Comparison of ENCODE assay signal across 14 mouse cellular contexts in the genomic region with DNA sequence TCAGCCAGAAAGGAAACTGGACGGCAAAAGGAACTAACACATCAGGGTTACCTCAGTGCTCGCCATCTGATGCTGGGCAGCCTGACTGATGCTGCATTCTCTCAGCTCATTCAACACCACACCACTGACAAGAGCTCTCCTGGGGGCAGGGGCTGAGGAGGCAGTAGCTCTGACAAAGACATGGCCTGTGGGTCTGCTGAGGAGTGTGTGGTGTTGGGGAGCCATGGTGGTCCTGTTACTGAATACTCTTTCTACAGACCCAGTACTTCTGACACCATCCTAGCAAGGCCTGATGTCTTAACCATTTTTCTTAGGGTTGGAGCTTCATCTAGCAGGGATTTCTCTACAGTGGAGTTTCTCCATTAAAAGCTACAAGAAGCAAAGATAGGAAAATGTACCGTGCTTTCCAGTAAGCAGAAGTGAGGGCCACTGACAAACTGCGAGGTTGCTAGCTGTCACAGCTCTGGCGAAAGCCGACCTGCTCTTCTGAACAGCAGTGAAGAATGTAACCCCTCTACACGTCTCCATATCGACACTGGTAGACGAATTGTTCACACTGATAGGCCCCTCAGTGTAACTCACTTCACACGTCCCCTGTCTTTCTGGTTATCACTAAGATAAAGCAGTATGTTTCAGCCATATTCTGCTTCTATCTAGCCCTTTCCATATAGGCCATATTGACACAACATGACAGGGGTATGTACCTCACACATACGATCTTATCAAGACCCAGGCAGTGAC.
DNase-seq lines count a peak whose midpoint lies in the region; ATAC-seq and TF ChIP-seq lines count a peak whose summit lies in the region.
"Had no signal": no experiment of that assay in that cellular context is flagged by ENCODE, and none has a peak within 500 bp of the region (broad histone marks: within the 10 kb centered on the region; RNA-seq: fewer than 3 reads in every experiment).

No protein-coding gene starts in this region.

- no peak overlapping the region for H3K4me3 ChIP-seq in forebrain, embryonic 10.5 days
- H3K4me3 ChIP-seq in forebrain, embryonic 14.5 days (ENCODE audit: low read depth, low read length): no peak overlapping the region
- no peak overlapping the region for H3K4me3 ChIP-seq in heart, postnatal 0 days (ENCODE audit: low read depth, low read length)
- no peak overlapping the region for H3K4me3 ChIP-seq in midbrain, embryonic 10.5 days
- no peak overlapping the region for H3K4me3 ChIP-seq in midbrain, embryonic 16.5 days (ENCODE audit: low read depth, low read length)
- H3K4me3 ChIP-seq in liver, embryonic 14.5 days (ENCODE audit: insufficient read depth in 1 of 2, low read depth in 2 of 2, low read length in 2 of 2): no peak overlapping the region
- H3K4me3 ChIP-seq: embryonic facial prominence, embryonic 13.5 days had no signal

- WGBS in forebrain, embryonic 10.5 days: 73% methylated on average over 11 of the region's 11 CpGs
- WGBS in forebrain, embryonic 14.5 days: 83% methylated on average over 11 of the region's 11 CpGs
- WGBS in heart, postnatal 0 days: 25% methylated on average over 11 of the region's 11 CpGs
- WGBS in midbrain, embryonic 10.5 days: 77% methylated on average over 11 of the region's 11 CpGs
- WGBS in midbrain, embryonic 16.5 days: 81% methylated on average over 11 of the region's 11 CpGs
- 47% methylated on average over 11 of the region's 11 CpGs for WGBS in liver, embryonic 14.5 days (ENCODE audit: insufficient replicate concordance)

- no peak overlapping the region for H3K4me2 ChIP-seq in forebrain, embryonic 14.5 days (ENCODE audit: low read length)
- H3K4me2 ChIP-seq in heart, postnatal 0 days (ENCODE audit: low read depth, low read length): peak overlapping the region; percentile 13; the same call in 1 of the 2 replicates
- no peak overlapping the region for H3K4me2 ChIP-seq in midbrain, embryonic 16.5 days (ENCODE audit: low read length)
- no peak overlapping the region for H3K4me2 ChIP-seq in liver, embryonic 14.5 days (ENCODE audit: low read depth)
- H3K4me2 ChIP-seq: embryonic facial prominence, embryonic 13.5 days had no signal

- TF ChIP-seq CTCF in heart, postnatal 0 days (IDR thresholded peaks at IDR 0.05; ENCODE audit: low read depth): no peak
- TF ChIP-seq CTCF in liver, embryonic 14.5 days (IDR thresholded peaks at IDR 0.05; ENCODE audit: low read depth): no peak

- no peaks in the 10 kb centered on the region for H3K27me3 ChIP-seq in forebrain, embryonic 10.5 days (ENCODE audit: poor library complexity, severe bottlenecking)
- no peaks in the 10 kb centered on the region for H3K27me3 ChIP-seq in forebrain, embryonic 14.5 days (replicated peaks; ENCODE audit: control insufficient read depth, insufficient read depth, low read length)
- H3K27me3 ChIP-seq in heart, postnatal 0 days (ENCODE audit: control insufficient read depth, insufficient read depth, low read length): no peaks in the 10 kb centered on the region
- no peaks in the 10 kb centered on the region for H3K27me3 ChIP-seq in midbrain, embryonic 10.5 days (ENCODE audit: low read depth, poor library complexity, severe bottlenecking)
- H3K27me3 ChIP-seq in midbrain, embryonic 16.5 days (ENCODE audit: control insufficient read depth, insufficient read depth, low read depth, low read length): no peaks in the 10 kb centered on the region
- H3K27me3 ChIP-seq in liver, embryonic 14.5 days (ENCODE audit: control insufficient read depth, insufficient read depth, low read length): no peaks in the 10 kb centered on the region
- H3K27me3 ChIP-seq: embryonic facial prominence, embryonic 13.5 days had no signal

- no peak for DNase-seq in forebrain, embryonic 10.5 days (ENCODE audit: extremely low spot score, low spot score)
- DNase-seq in forebrain, embryonic 14.5 days (ENCODE audit: low spot score): no peak
- peak; percentile 37 for DNase-seq in heart, postnatal 0 days (ENCODE audit: low spot score)
- no peak for DNase-seq in heart, postnatal 36 days
- no peak for DNase-seq in midbrain, embryonic 10.5 days (ENCODE audit: low spot score)
- DNase-seq in liver, embryonic 14.5 days (ENCODE audit: low read depth in 3 of 3, low spot score in 3 of 3): no peak
- no peak for DNase-seq in cerebellum, postnatal 25 days
- DNase-seq: cerebellum, adult 11-12 months; gastrocnemius, postnatal 36 days; kidney, adult 18-20 months; kidney, postnatal 14 days; lung, adult 18-20 months had no signal

- H3K36me3 ChIP-seq in forebrain, embryonic 10.5 days (replicated peaks): peaks cover 8% of the 10 kb centered on the region
- no peaks in the 10 kb centered on the region for H3K36me3 ChIP-seq in forebrain, embryonic 14.5 days (ENCODE audit: control insufficient read depth, insufficient read depth, low read length)
- 0 out of 2 replicates have a peak, but pooled peaks cover 4% of the 10 kb centered on the region for H3K36me3 ChIP-seq in heart, postnatal 0 days (replicated peaks; ENCODE audit: control insufficient read depth, insufficient read depth, low read length)
- peaks cover 7% of the 10 kb centered on the region; the same call in 1 of the 2 replicates for H3K36me3 ChIP-seq in midbrain, embryonic 10.5 days
- H3K36me3 ChIP-seq in midbrain, embryonic 16.5 days (ENCODE audit: control insufficient read depth, insufficient read depth, low read length): no peaks in the 10 kb centered on the region
- no peaks in the 10 kb centered on the region for H3K36me3 ChIP-seq in liver, embryonic 14.5 days (replicated peaks; ENCODE audit: control insufficient read depth, insufficient read depth, low read depth)
- H3K36me3 ChIP-seq: embryonic facial prominence, embryonic 13.5 days had no signal

- no peaks in the 10 kb centered on the region for H3K9me3 ChIP-seq in forebrain, embryonic 10.5 days
- H3K9me3 ChIP-seq in forebrain, embryonic 14.5 days (replicated peaks; ENCODE audit: control insufficient read depth, low read length): no peaks in the 10 kb centered on the region
- H3K9me3 ChIP-seq in heart, postnatal 0 days (replicated peaks; ENCODE audit: control insufficient read depth, low read length): no peaks in the 10 kb centered on the region
- H3K9me3 ChIP-seq in midbrain, embryonic 10.5 days (replicated peaks): no peaks in the 10 kb centered on the region
- no peaks in the 10 kb centered on the region for H3K9me3 ChIP-seq in midbrain, embryonic 16.5 days (replicated peaks; ENCODE audit: control insufficient read depth, low read length, poor library complexity, severe bottlenecking)
- H3K9me3 ChIP-seq in liver, embryonic 14.5 days (ENCODE audit: control insufficient read depth, low read length): no peaks in the 10 kb centered on the region
- H3K9me3 ChIP-seq: embryonic facial prominence, embryonic 13.5 days had no signal

- intact Hi-C loops in heart, postnatal 36 days (cut with DNase I): no loop called here

- no peak for ATAC-seq in forebrain, embryonic 14.5 days
- ATAC-seq in heart, postnatal 0 days (ENCODE audit: insufficient read depth, low read depth): peak; percentile 71
- no peak for ATAC-seq in midbrain, embryonic 16.5 days
- peak; percentile 74 for ATAC-seq in liver, embryonic 14.5 days (ENCODE audit: insufficient read depth)

- H3K27ac ChIP-seq in forebrain, embryonic 10.5 days: peak overlapping the region; percentile 30; the same call in 1 of the 2 replicates
- H3K27ac ChIP-seq in forebrain, embryonic 14.5 days (ENCODE audit: low read depth, low read length): no peak overlapping the region
- H3K27ac ChIP-seq in heart, postnatal 0 days (ENCODE audit: low read depth): peak overlapping the region; percentile 77
- 0 out of 2 replicates have a peak overlapping the region, but pooled peaks have one; percentile 4 for H3K27ac ChIP-seq in midbrain, embryonic 10.5 days (replicated peaks)
- no peak overlapping the region for H3K27ac ChIP-seq in midbrain, embryonic 16.5 days (ENCODE audit: low read length)
- no peak overlapping the region for H3K27ac ChIP-seq in liver, embryonic 14.5 days
- H3K27ac ChIP-seq: embryonic facial prominence, embryonic 13.5 days had no signal

- H3K9ac ChIP-seq in forebrain, embryonic 14.5 days (ENCODE audit: low read length): no peak overlapping the region
- no peak overlapping the region for H3K9ac ChIP-seq in heart, postnatal 0 days (replicated peaks; ENCODE audit: low read depth, low read length)
- H3K9ac ChIP-seq in midbrain, embryonic 16.5 days (ENCODE audit: low read depth, low read length): no peak overlapping the region
- no peak overlapping the region for H3K9ac ChIP-seq in liver, embryonic 14.5 days (replicated peaks)
- H3K9ac ChIP-seq: embryonic facial prominence, embryonic 13.5 days had no signal

- TF ChIP-seq EP300 in heart, postnatal 0 days (IDR thresholded peaks at IDR 0.05; ENCODE audit: low read depth): no peak
- peak; percentile 55 for TF ChIP-seq EP300 in liver, embryonic 14.5 days (IDR thresholded peaks at IDR 0.05; ENCODE audit: low read depth)

- H3K4me1 ChIP-seq in forebrain, embryonic 10.5 days: peaks cover 16% of the 10 kb centered on the region
- no peaks in the 10 kb centered on the region for H3K4me1 ChIP-seq in forebrain, embryonic 14.5 days (ENCODE audit: control insufficient read depth, insufficient read depth, low read length)
- H3K4me1 ChIP-seq in heart, postnatal 0 days (ENCODE audit: control insufficient read depth, insufficient read depth): peaks cover 20% of the 10 kb centered on the region
- H3K4me1 ChIP-seq in midbrain, embryonic 10.5 days: peaks cover 14% of the 10 kb centered on the region
- H3K4me1 ChIP-seq in midbrain, embryonic 16.5 days (ENCODE audit: control insufficient read depth, insufficient read depth, low read length): no peaks in the 10 kb centered on the region
- H3K4me1 ChIP-seq in liver, embryonic 14.5 days (replicated peaks; ENCODE audit: control insufficient read depth in 2 of 2, insufficient read depth in 2 of 2, low read length in 1 of 2): peaks cover 0 to 13% of the 10 kb centered on the region in 2 experiments; a peak in 3 of 4 replicates

Comparison
In these comparisons a context has a peak if more than half of its experiments do, and no peak if none do; other contexts are left out.
1. H3K27ac ChIP-seq: peak in forebrain, embryonic 10.5 days (single experiment), heart, postnatal 0 days (single experiment) and midbrain, embryonic 10.5 days (single experiment); none in forebrain, embryonic 14.5 days (single experiment), midbrain, embryonic 16.5 days (single experiment) and liver, embryonic 14.5 days (single experiment).
2. ATAC-seq: peak in heart, postnatal 0 days (single experiment) and liver, embryonic 14.5 days (single experiment); none in forebrain, embryonic 14.5 days (single experiment) and midbrain, embryonic 16.5 days (single experiment).